Mouse (Mus musculus) cerebellum, adult 9-11 months (tissue): ENCODE data around the gene AB124611.
"Not testable (repeated sequence)": the region's sequence is repeated elsewhere in the genome, so short reads cannot be mapped to it uniquely, and the experiment has no call there.

Source experiments
- DNase-seq: peaks from one replicate; pipeline ENCODE4 v3.0.0; 2022

Gene AB124611

GRCm38 (mm10) chr9:21565004-21565586 is 39.1 kb downstream of the AB124611 start:
- no peak for DNase-seq

- no peak for DNase-seq
Observed at GRCm38 (mm10) chr9:21566538-21566937, 40.6 kb downstream of the AB124611 start.

- DNase-seq, result no peak
Observed at GRCm38 (mm10) chr9:21567051-21567450, 41.1 kb downstream of the AB124611 start.

GRCm38 (mm10) chr9:21568657-21569255 is 42.8 kb downstream of the AB124611 start:
- DNase-seq, result no peak

- DNase-seq, result no peak
Observed at GRCm38 (mm10) chr9:21574012-21574801, 48.2 kb downstream of the AB124611 start.

- no peak for DNase-seq
Observed at GRCm38 (mm10) chr9:21575253-21575652, 49.3 kb downstream of the AB124611 start.

GRCm38 (mm10) chr9:21576286-21576685 is 50.3 kb downstream of the AB124611 start:
- no peak for DNase-seq

- no peak for DNase-seq
Observed at GRCm38 (mm10) chr9:21578226-21578625, 52.2 kb downstream of the AB124611 start.

GRCm38 (mm10) chr9:21585401-21585800 is 59.4 kb downstream of the AB124611 start:
- DNase-seq, result no peak

GRCm38 (mm10) chr9:21587678-21588349 is 61.8 kb downstream of the AB124611 start:
- DNase-seq, result no peak

GRCm38 (mm10) chr9:21588350-21588749 is 62.4 kb downstream of the AB124611 start:
- no peak for DNase-seq

GRCm38 (mm10) chr9:21589538-21589937 is 63.6 kb downstream of the AB124611 start:
- DNase-seq, result no peak

- DNase-seq, result no peak
Observed at GRCm38 (mm10) chr9:21591127-21591830, 65.3 kb downstream of the AB124611 start.

- DNase-seq, result peak; percentile 54
Observed at GRCm38 (mm10) chr9:21591831-21592702, 66.1 kb downstream of the AB124611 start.

- peak; percentile 95 for DNase-seq
Observed at GRCm38 (mm10) chr9:21592703-21593121, 66.7 kb downstream of the AB124611 start, which contains the start of the genes Timm29 and Yipf2. Timm29 (plus strand) TSS chr9:21592722. Yipf2 (minus strand) TSS chr9:21592828.

- peak; percentile 66 for DNase-seq
Observed at GRCm38 (mm10) chr9:21593122-21593721, 67.2 kb downstream of the AB124611 start.

- DNase-seq, result not testable (repeated sequence)
Observed at GRCm38 (mm10) chr9:21594350-21594749, 68.4 kb downstream of the AB124611 start.

- no peak for DNase-seq
Observed at GRCm38 (mm10) chr9:21594838-21595237, 68.9 kb downstream of the AB124611 start.
